Mouse (Mus musculus) heart, adult 18-20 months (tissue): ENCODE measurements around the gene Eme2. TPM values are rescaled to one million over a fixed set of nuclear protein-coding genes. Genes with fewer than 3 reads are reported as not detected.

Source experiments
- DNase-seq, 2 experiments: peaks; one replicate each; pipeline ENCODE4 v3.0.0; 2021 to 2022; ENCODE audit warnings: mixed read lengths in 1 of 2
- total RNA-seq, 2 experiments: library from RNA; stranded (reverse); gene quantifications; 2 replicates each; pipeline ENCODE4 v1.2.3; 2021

Gene Eme2
- total RNA-seq, 2 experiments from 2014 or later = 18.4 to 22.3 TPM

DNA sequence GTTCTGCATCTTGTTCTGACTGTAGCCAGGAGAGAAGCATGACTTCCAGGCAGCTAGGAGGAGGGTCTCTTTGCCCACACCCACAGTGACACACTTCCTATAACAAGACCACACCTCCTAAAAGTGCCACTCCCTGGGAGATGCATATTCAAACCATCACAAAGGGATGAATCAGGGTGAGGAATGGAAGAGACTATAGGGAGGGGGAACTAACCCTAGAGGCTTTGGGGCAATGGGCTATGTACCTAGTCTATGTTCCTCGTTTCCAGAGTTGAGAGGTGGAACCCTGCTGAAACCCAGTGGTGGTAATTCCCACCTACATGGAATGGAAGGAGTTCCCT lies 20.5 kb downstream of the Eme2 start:
- DNase-seq = no peak

DNA sequence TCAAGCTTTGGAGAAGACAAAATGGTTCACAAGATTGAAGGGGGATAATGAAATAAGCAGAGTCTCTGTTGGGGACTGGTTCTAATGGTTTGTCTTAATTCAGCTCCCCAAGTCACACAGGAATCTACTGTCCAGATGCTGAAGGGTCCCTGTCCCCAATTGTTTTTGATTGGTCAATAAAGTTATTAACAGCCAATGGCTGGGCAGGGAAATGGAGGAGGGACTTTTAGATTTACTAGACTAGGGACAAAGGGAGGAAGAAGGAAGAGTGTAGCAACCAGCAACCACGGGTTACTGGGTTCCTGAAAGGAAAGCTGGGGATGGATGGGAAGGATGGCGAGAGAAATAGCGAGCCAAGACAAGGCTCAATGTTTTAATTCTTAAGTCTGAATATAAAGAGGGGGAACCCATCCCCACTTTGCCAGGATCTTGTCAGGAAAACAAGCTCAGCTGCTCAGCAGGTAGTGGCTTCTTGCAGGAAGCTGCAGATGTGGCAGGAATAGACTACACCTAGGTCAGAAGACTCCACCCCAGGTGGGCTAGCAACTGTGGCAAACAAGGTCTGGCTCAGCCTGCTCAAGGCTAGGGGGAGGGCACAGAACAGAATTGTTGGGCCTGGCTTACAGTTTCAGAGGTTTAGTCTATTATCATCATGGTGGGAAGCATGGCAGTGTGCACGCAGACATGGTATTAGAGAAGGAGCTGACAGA lies 21.0 kb downstream of the Eme2 start:
- no peak for DNase-seq

DNA sequence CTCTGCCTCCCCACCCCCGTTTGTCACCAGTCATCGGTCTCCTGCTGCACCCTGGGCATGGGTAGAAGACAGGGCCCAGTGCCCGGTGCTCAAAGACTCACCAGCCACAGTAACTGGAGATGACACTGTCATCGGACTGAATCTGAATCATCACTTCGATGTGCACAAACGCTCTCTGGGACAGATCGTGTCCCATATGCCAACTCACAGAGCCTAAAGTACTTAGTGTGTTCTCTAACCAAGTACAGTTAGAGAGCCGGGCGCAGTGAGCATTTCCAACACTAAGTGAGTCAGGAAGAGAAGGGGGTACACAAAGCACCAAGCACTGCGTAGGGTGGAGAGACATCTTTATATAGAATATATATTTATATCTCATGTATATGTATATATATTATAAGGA lies 27.0 kb downstream of the Eme2 start:
- no peak for DNase-seq

DNA sequence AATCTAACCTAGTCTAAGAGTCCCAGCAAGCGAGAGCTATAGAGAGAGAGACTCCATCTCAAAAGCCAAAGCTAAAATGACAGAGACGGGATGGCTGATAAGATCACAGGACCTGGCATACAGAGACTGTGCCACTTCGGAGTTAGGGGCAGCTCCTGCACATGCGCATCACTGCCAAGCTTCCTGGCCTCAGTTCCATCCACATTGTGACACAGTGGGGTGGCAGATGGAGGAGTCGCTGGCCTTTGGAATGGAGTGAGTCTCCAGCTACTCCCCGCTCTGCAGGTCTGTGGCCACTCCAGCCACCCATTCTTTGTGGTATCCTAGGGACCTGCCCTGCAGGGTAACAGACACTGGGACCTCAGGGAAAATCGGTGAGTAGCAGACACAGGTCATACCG lies 29.1 kb downstream of the Eme2 start, which contains the start of gene Igfals:
TSS of gene Igfals (plus strand) at position 222 of the 400 bp plus-strand sequence.
- DNase-seq = no peak

DNA sequence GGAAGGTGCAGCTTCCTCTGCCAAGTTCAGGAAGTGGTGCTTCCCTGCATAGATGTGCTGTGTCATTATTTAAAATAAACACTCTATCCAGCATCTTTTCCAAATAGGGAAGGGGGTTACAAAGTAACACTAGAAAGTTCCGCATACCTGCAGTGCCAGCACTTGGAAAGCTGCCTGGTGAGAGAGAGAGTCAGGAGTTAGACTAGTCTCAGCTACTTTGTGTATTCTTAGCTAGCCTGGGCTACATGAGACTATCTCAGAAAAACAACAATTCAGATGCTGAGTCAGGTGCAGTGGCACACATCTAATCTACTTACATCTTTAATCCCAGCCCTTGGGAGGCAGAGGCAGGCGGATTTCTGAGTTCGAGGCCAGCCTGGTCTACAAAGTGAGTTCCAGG lies 33.1 kb downstream of the Eme2 start:
- DNase-seq = no peak

DNA sequence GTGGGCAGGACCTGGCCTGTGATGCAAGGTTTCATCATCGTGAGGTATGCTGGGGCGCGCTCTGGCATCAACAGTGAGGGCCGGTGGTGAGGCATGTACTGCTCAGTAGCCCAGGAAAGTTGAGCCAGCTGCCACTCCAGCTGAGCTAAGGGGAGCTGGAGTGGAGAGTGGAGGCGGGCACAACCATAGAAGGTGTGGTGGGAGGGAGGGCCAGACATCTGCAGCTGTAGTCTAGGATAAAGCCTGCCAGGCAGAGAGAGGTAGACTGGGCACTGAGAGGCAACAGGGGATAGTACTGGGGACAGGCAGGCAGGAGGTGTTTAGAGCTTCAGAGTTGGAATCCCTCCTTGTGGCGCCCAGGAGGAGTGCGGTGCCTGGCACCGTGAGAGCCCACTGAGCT lies 34.8 kb downstream of the Eme2 start:
- DNase-seq = no peak

- no peak for DNase-seq
Measured at GRCm38 (mm10) chr17:24858967-24859366, 35.9 kb downstream of the Eme2 start.

GRCm38 (mm10) chr17:24857831-24858470 lies 36.9 kb downstream of the Eme2 start:
- DNase-seq = no peak

- DNase-seq = no peak
Measured at GRCm38 (mm10) chr17:24856589-24856988, 38.3 kb downstream of the Eme2 start.

GRCm38 (mm10) chr17:24855838-24856464 lies 38.9 kb downstream of the Eme2 start:
- no peak for DNase-seq

DNA sequence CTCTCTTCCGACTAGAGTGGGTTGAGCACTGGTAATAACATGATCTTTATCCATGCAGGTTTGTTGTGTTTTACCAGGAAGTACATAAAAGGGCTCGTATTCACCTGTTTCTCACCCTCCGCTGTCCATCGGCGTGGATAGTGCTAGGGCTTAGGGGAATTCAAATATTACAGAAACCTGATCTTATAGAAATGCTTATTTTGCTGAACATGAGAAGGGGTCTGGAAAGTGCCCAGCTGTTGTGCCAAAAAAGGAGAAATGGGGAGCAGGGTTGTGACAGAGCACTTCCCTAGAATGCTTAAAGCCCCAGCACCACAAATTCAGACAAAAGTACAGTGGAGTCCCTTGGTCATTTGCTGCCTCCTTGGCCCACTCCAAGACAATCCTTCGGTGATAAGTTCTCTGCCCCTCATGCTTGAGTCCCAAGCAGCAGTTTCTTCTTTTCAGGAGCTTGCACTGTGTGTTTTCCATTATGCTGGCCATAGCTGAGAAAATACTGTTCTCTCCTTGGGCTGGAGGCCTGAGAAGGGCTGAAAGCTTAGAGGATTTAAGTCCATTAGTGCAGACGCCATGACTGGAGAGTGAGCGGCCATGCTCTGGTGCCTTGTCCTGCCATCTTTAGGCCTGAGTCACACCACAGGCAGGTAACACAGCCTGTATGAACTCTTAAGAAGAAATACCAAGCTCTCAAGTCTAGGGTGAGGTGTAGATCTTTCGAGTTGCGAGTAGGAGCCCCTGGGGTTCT lies 43.3 kb downstream of the Eme2 start:
- peak; percentile 18 to 26 for DNase-seq

GRCm38 (mm10) chr17:24850773-24851127 lies 44.1 kb downstream of the Eme2 start:
- DNase-seq = no peak

DNA sequence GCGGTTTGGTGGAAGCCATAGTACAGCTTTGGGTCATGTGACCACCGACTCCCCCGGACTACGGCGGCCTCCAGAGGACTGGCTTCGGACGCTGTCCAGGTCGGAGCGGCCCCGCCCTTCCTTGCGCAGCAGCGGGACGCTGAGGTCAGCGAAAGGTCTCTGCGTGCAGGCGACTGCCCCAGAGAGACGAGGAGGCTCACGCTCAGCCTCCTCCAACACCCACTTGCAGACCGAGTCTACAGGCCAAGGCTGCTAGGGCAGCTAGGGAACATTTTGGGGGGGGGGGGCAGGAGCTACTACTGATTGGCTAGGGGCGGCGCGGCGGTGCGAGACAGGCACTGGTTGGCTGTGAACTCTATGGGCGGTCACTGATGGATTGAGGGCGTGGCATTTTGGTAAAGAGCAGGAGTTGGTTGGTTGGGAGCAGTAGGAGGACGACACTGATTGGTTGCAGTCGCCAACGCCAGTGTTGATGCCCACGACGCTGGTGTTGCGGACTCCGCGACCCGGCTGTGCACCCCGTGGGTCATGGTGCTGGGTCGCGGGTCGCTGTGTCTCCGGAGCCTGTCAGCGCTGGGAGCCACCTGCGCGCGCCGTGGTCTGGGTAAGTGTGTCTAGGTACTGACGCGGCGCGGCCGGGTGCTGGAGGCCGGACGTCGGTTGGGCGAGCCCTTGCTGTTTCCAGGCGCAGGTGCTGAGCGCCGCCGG lies 44.7 kb downstream of the Eme2 start, which contains the start of gene Fahd1:
TSS of gene Fahd1 (minus strand) at position 300 of the 708 bp plus-strand sequence.
- peak; percentile 96 to 99 for DNase-seq

DNA sequence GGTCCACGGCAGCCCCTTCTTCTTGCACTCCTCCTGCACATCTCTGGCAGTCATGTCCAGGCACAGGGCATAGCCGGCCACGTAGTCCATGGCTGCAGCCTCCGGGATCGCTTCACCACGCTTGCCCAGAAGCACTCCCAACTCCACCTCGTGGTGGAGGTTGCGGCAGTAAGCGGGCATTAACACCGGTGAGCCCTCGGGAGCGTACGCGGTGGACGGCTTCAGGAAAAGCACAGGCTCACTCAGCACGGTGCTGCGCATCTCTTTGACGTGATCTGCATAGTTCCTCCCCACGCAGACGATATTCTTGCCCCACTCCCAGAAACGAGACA lies 45.2 kb downstream of the Eme2 start:
- no peak for DNase-seq

DNA sequence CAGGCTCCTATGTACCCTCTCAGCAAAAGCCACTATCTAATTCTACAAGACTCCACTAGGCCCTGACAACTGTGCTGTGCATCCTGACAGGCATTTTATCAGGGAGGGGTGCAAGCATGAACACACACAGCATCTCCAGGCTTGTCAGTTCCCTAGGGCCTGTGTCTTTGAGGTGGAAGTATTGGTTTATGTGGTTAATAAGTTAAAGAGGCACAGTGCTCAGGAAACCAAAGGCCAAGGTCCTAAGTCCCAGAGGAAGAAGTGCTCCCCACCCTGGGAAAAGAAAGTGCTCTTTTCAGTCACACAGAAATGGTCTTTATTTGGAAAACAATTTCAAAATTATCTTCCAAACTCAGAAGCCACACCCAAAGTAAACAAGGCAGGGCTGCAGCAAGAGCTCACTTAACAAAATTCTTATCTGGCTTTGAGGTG lies 46.3 kb downstream of the Eme2 start:
- DNase-seq = peak in 1 of 2 experiments; percentile 16

- DNase-seq = no peak
Measured at GRCm38 (mm10) chr17:24847386-24847785, 47.5 kb downstream of the Eme2 start.

DNA sequence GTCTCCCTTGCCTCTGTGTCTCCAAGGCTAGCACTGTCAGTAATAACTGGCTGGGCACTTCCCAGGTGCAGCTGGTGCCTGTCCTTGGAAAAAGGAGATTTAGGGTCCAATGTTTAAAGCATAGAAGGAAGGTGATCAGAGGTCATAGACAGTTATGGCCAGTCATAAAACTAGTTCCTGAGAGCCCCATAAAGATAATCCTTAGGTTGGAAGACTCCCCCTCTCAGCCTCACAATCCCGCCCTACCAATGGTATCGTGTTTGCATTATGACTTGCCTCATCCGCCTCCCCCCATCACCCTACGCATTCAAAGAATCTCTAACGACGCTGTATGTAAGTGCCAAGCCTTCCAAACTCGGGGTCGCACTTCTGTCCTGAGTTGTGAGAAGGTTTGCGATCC lies 50.4 kb downstream of the Eme2 start:
- no peak for DNase-seq

- DNase-seq = no peak
Measured at GRCm38 (mm10) chr17:24842631-24843030, 52.3 kb downstream of the Eme2 start.

- no peak for DNase-seq
Measured at GRCm38 (mm10) chr17:24841133-24841532, 53.8 kb downstream of the Eme2 start.

DNA sequence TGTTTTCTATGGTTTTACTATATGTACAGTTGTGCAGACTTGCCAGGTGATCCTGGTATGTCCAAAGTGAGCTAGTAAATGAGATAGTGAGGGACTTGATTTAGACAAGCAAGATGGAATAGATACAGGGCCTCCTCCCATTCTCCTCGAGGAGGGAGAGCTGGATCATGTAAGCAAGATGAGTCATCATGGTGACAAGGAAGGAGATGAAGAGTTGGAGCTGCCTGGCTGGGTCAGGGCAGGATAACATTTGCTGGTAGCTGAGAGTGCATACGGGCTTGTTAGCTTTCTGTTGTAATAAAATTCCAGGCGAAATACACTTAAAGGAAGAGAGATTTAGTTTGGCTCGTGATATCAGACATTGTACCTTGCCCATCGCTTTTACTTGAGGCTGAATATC lies 54.5 kb downstream of the Eme2 start:
- DNase-seq = no peak

GRCm38 (mm10) chr17:24839842-24840241 lies 55.0 kb downstream of the Eme2 start, which contains the start of gene Hagh:
Hagh (plus strand) TSS chr17:24840143.
- no peak for DNase-seq
